Comparison of ENCODE assay signal across 17 mouse cellular contexts in the genomic region with DNA sequence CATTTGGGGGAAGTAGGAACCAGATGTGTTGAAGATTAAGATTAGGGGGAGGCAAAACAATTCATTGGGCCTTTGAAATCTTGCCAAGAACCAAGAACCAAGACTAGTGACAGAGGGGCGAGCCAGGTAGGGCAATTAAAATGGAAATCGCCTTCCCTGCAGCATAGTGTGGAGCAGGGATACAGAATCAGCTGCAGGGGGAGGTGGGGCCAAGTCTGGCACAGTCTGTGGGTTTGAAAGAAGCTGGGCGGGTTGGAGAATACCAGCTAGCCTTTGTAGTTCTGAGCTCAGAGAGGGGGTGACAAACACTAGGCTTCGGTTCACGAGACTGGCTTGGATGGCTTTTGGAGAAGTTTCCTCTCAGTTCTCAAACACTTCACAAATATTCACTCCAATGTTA.
DNase-seq lines count a peak whose midpoint lies in the region; ATAC-seq and TF ChIP-seq lines count a peak whose summit lies in the region.
"Had no signal": no experiment of that assay in that cellular context is flagged by ENCODE, and none has a peak within 500 bp of the region (broad histone marks: within the 10 kb centered on the region; RNA-seq: fewer than 3 reads in every experiment).

No protein-coding gene starts in this region.

- no peak overlapping the region for H3K9ac ChIP-seq in neural tube, embryonic 13.5 days
- no peak overlapping the region for H3K9ac ChIP-seq in forebrain, embryonic 12.5 days
- H3K9ac ChIP-seq in hindbrain, postnatal 0 days (replicated peaks; ENCODE audit: low read length) = no peak overlapping the region
- H3K9ac ChIP-seq in midbrain, postnatal 0 days (replicated peaks; ENCODE audit: low read length, poor library complexity, severe bottlenecking) = no peak overlapping the region
- no peak overlapping the region for H3K9ac ChIP-seq in kidney, embryonic 14.5 days (ENCODE audit: low read depth, low read length)
- H3K9ac ChIP-seq: intestine, embryonic 15.5 days; limb, embryonic 13.5 days; liver, postnatal 0 days had no signal

- no peak for ATAC-seq in neural tube, embryonic 13.5 days (ENCODE audit: low read depth)
- ATAC-seq in forebrain, embryonic 12.5 days (ENCODE audit: low FRiP score) = no peak
- no peak for ATAC-seq in hindbrain, postnatal 0 days
- no peak for ATAC-seq in midbrain, postnatal 0 days (ENCODE audit: low FRiP score)
- ATAC-seq in kidney, embryonic 14.5 days (ENCODE audit: low FRiP score, low TSS enrichment) = no peak
- ATAC-seq: intestine, embryonic 15.5 days; liver, postnatal 0 days had no signal

- no peaks in the 10 kb centered on the region for H3K27me3 ChIP-seq in neural tube, embryonic 13.5 days
- H3K27me3 ChIP-seq in forebrain, embryonic 12.5 days = no peaks in the 10 kb centered on the region
- no peaks in the 10 kb centered on the region for H3K27me3 ChIP-seq in hindbrain, postnatal 0 days (ENCODE audit: insufficient read depth, low read length)
- H3K27me3 ChIP-seq in midbrain, postnatal 0 days (ENCODE audit: insufficient read depth, low read length) = no peaks in the 10 kb centered on the region
- no peaks in the 10 kb centered on the region for H3K27me3 ChIP-seq in kidney, embryonic 14.5 days (ENCODE audit: control insufficient read depth, insufficient read depth, low read length)
- H3K27me3 ChIP-seq in cerebellum, adult 2 months (ENCODE audit: control insufficient read depth, insufficient read depth, low read length) = no peaks in the 10 kb centered on the region; the same call in 1 of the 2 replicates
- H3K27me3 ChIP-seq: intestine, embryonic 15.5 days; limb, embryonic 13.5 days had no signal

- H3K4me1 ChIP-seq in neural tube, embryonic 13.5 days (replicated peaks) = peaks cover 51% of the 10 kb centered on the region
- peaks cover 47% of the 10 kb centered on the region for H3K4me1 ChIP-seq in forebrain, embryonic 12.5 days
- H3K4me1 ChIP-seq in hindbrain, postnatal 0 days (ENCODE audit: insufficient read depth, low read length) = peaks cover 4% of the 10 kb centered on the region; the same call in 1 of the 2 replicates
- H3K4me1 ChIP-seq in midbrain, postnatal 0 days (ENCODE audit: insufficient read depth, low read length) = peaks cover 9% of the 10 kb centered on the region; the same call in 1 of the 2 replicates
- no peaks in the 10 kb centered on the region for H3K4me1 ChIP-seq in kidney, embryonic 14.5 days (ENCODE audit: control insufficient read depth, insufficient read depth, low read length)
- H3K4me1 ChIP-seq in cerebellum, adult 2 months (ENCODE audit: control insufficient read depth, insufficient read depth, low read length) = no peaks in the 10 kb centered on the region
- H3K4me1 ChIP-seq: intestine, embryonic 15.5 days had no signal

- DNase-seq in neural tube, embryonic 10.5 days (ENCODE audit: extremely low spot score, low spot score) = no peak
- DNase-seq in hindbrain, postnatal 0 days (ENCODE audit: low spot score) = no peak
- DNase-seq in midbrain, postnatal 0 days (ENCODE audit: low spot score) = no peak
- DNase-seq in gastrocnemius, adult 18-20 months (ENCODE audit: low spot score) = no peak
- DNase-seq in cerebellum, adult 2 months = no peak
- DNase-seq: cerebellum, adult 9-11 months; embryo, embryonic 11 days; heart, adult 18-20 months; layer of hippocampus, adult 9-11 months; liver, postnatal 0 days; thymus, postnatal 25 days had no signal

- WGBS in neural tube, embryonic 13.5 days = 22% methylated on average over 5 of the region's 5 CpGs
- WGBS in forebrain, embryonic 12.5 days = 12% methylated on average over 5 of the region's 5 CpGs
- WGBS in hindbrain, postnatal 0 days = 21% methylated on average over 5 of the region's 5 CpGs
- WGBS in midbrain, postnatal 0 days = 20% methylated on average over 5 of the region's 5 CpGs
- 36% methylated on average over 5 of the region's 5 CpGs for WGBS in kidney, embryonic 14.5 days
- WGBS in cerebellum, adult 2 months = 17% methylated on average over 5 of the region's 5 CpGs

- H3K9me3 ChIP-seq in neural tube, embryonic 13.5 days = no peaks in the 10 kb centered on the region
- H3K9me3 ChIP-seq in forebrain, embryonic 12.5 days = no peaks in the 10 kb centered on the region
- no peaks in the 10 kb centered on the region for H3K9me3 ChIP-seq in hindbrain, postnatal 0 days (ENCODE audit: low read length)
- H3K9me3 ChIP-seq in midbrain, postnatal 0 days (ENCODE audit: low read length) = no peaks in the 10 kb centered on the region
- H3K9me3 ChIP-seq in kidney, embryonic 14.5 days (ENCODE audit: control insufficient read depth, low read length) = no peaks in the 10 kb centered on the region
- H3K9me3 ChIP-seq: intestine, embryonic 15.5 days; limb, embryonic 13.5 days had no signal

- peak overlapping the region; percentile 53 for H3K27ac ChIP-seq in neural tube, embryonic 13.5 days (replicated peaks)
- H3K27ac ChIP-seq in forebrain, embryonic 12.5 days = peak overlapping the region; percentile 54
- H3K27ac ChIP-seq in hindbrain, postnatal 0 days = peak overlapping the region; percentile 5; the same call in 1 of the 2 replicates
- H3K27ac ChIP-seq in midbrain, postnatal 0 days (ENCODE audit: low read depth, low read length) = 0 out of 2 replicates have a peak overlapping the region, but pooled peaks have one; percentile 27
- no peak overlapping the region for H3K27ac ChIP-seq in kidney, embryonic 14.5 days (ENCODE audit: low read depth, low read length)
- H3K27ac ChIP-seq in cerebellum, adult 2 months (ENCODE audit: insufficient read depth, low read length) = no peak overlapping the region
- H3K27ac ChIP-seq: intestine, embryonic 15.5 days; kidney, postnatal 0 days; limb, embryonic 13.5 days had no signal

- H3K4me3 ChIP-seq in neural tube, embryonic 13.5 days = no peak overlapping the region
- no peak overlapping the region for H3K4me3 ChIP-seq in forebrain, embryonic 12.5 days (replicated peaks)
- H3K4me3 ChIP-seq in hindbrain, postnatal 0 days (ENCODE audit: low read length) = no peak overlapping the region
- no peak overlapping the region for H3K4me3 ChIP-seq in midbrain, postnatal 0 days (ENCODE audit: low read depth, low read length)
- H3K4me3 ChIP-seq in kidney, embryonic 14.5 days (ENCODE audit: low read length) = no peak overlapping the region
- no peak overlapping the region for H3K4me3 ChIP-seq in cerebellum, adult 2 months (replicated peaks; ENCODE audit: insufficient read depth, low read depth, low read length)
- H3K4me3 ChIP-seq: intestine, embryonic 15.5 days; limb, embryonic 13.5 days had no signal

- TF ChIP-seq POLR2A in cerebellum, adult 2 months (IDR thresholded peaks at IDR 0.05; ENCODE audit: borderline replicate concordance, insufficient read depth, low read length) = no peak

- 0 out of 2 replicates have a peak, but pooled peaks cover 1% of the 10 kb centered on the region for H3K36me3 ChIP-seq in neural tube, embryonic 13.5 days
- no peaks in the 10 kb centered on the region for H3K36me3 ChIP-seq in forebrain, embryonic 12.5 days (replicated peaks)
- no peaks in the 10 kb centered on the region for H3K36me3 ChIP-seq in hindbrain, postnatal 0 days (ENCODE audit: insufficient read depth, low read length)
- no peaks in the 10 kb centered on the region for H3K36me3 ChIP-seq in midbrain, postnatal 0 days (ENCODE audit: insufficient read depth, low read length)
- no peaks in the 10 kb centered on the region for H3K36me3 ChIP-seq in kidney, embryonic 14.5 days (ENCODE audit: control insufficient read depth, insufficient read depth, low read length)
- H3K36me3 ChIP-seq: intestine, embryonic 15.5 days; limb, embryonic 13.5 days had no signal

- no peak for TF ChIP-seq CTCF in hindbrain, postnatal 0 days (IDR thresholded peaks at IDR 0.05; ENCODE audit: low read depth)
- no peak for TF ChIP-seq CTCF in midbrain, postnatal 0 days (IDR thresholded peaks at IDR 0.05)
- TF ChIP-seq CTCF in cerebellum, adult 2 months (IDR thresholded peaks at IDR 0.05; ENCODE audit: borderline replicate concordance, insufficient read depth, low read depth, low read length) = no peak

- no peak overlapping the region for H3K4me2 ChIP-seq in neural tube, embryonic 13.5 days
- peak overlapping the region; percentile 0; the same call in 1 of the 2 replicates for H3K4me2 ChIP-seq in forebrain, embryonic 12.5 days
- no peak overlapping the region for H3K4me2 ChIP-seq in hindbrain, postnatal 0 days (ENCODE audit: low read depth, low read length)
- no peak overlapping the region for H3K4me2 ChIP-seq in midbrain, postnatal 0 days (ENCODE audit: low read depth, low read length, poor library complexity, severe bottlenecking)
- no peak overlapping the region for H3K4me2 ChIP-seq in kidney, embryonic 14.5 days (replicated peaks; ENCODE audit: low read depth, low read length)
- H3K4me2 ChIP-seq: intestine, embryonic 15.5 days; limb, embryonic 13.5 days had no signal

Comparison
In these comparisons a context has a peak if more than half of its experiments do, and no peak if none do; other contexts are left out.
1. H3K27ac ChIP-seq: peak in neural tube, embryonic 13.5 days (single experiment), forebrain, embryonic 12.5 days (single experiment), hindbrain, postnatal 0 days (single experiment) and midbrain, postnatal 0 days (single experiment); none in kidney, embryonic 14.5 days (single experiment) and cerebellum, adult 2 months (single experiment).